Mouse (Mus musculus) ES-E14 (cell line): ENCODE data around the gene Gpr107.

ENCODE experiments used
- CHD2 ChIP-seq: IDR thresholded peaks from 2 replicates; pipeline ENCODE4 v1.6.1; 2014; ENCODE audit warnings: mild to moderate bottlenecking, low read depth, low read length, inconsistent platforms
- HCFC1 ChIP-seq: IDR thresholded peaks from 2 replicates; pipeline ENCODE4 v1.6.1; 2012; ENCODE audit warnings: low read length, inconsistent platforms, borderline replicate concordance; ENCODE audit not compliant: insufficient read depth
- ZC3H11A ChIP-seq: IDR thresholded peaks from 2 replicates; pipeline ENCODE4 v1.6.1; 2012; ENCODE audit warnings: low read depth, mild to moderate bottlenecking, inconsistent platforms, low read length, borderline replicate concordance
- ZNF384 ChIP-seq: IDR thresholded peaks from 2 replicates; pipeline ENCODE4 v1.6.1; 2012; ENCODE audit warnings: low read depth, low read length, inconsistent platforms

DNA sequence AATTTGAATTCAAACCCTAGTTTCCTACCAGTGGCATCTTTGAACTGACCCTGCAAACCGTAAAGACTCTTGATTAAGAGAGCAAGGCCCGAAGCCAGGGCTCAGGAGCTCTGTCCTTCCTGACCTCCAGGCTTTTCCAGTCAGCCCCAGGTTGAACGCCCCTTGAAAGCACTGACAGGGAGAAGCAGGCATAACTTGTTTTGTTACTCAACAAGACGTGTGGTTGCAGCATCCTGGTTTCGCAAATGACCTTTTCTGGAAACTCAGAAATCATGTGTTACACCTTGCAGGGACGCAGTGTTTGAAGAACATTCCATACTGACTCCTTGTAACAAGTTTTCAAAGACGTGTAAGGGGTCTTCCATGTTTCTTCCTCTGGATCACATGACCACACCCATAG, 5.1 kb upstream of the Gpr107 start:
- TF ChIP-seq ZC3H11A (no peak), CHD2 (no peak), HCFC1 (no peak), ZNF384 (no peak)
